In the genomic region with DNA sequence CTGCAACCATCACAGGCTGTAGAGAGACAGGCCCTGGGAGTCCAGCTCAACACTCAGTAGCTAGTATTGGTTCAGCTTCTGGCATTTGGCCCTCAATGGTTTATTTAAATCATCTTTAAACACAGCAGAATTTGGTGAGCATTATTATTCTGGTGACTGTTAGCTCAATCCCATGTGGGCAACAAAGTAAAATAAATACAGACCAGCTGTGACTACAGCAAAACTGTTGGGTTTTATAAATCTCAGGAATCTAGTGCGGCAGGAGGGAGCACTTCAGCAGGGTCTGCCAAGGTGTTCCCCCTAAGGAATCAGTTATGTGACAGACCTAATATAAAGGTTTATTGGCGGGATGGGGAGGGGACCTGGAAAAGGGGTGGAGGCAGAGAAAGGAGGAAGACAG, we compare ENCODE assay signal across 28 mouse cellular contexts. TPM values are rescaled to one million over a fixed set of nuclear protein-coding genes. Genes with fewer than 3 reads are reported as not detected.
"Had no signal": no experiment of that assay in that cellular context is flagged by ENCODE, and none has a peak within 500 bp of the region (broad histone marks: within the 10 kb centered on the region; RNA-seq: fewer than 3 reads in every experiment).

No protein-coding gene starts in this region.

- H3K36me3 ChIP-seq: embryonic facial prominence, embryonic 12.5 days; embryonic facial prominence, embryonic 13.5 days; embryonic facial prominence, embryonic 15.5 days; forebrain, embryonic 10.5 days; forebrain, embryonic 12.5 days; forebrain, embryonic 15.5 days had no signal

- H3K4me2 ChIP-seq: embryonic facial prominence, embryonic 12.5 days; embryonic facial prominence, embryonic 13.5 days; embryonic facial prominence, embryonic 15.5 days; forebrain, embryonic 12.5 days; forebrain, embryonic 13.5 days; forebrain, embryonic 15.5 days had no signal

- H3K9me3 ChIP-seq: embryonic facial prominence, embryonic 12.5 days; embryonic facial prominence, embryonic 13.5 days; embryonic facial prominence, embryonic 15.5 days; forebrain, embryonic 10.5 days; forebrain, embryonic 12.5 days; forebrain, embryonic 13.5 days; forebrain, embryonic 15.5 days had no signal

- H3K27ac ChIP-seq: embryonic facial prominence, embryonic 12.5 days; embryonic facial prominence, embryonic 13.5 days; embryonic facial prominence, embryonic 15.5 days; forebrain, embryonic 10.5 days; forebrain, embryonic 12.5 days; forebrain, embryonic 13.5 days; forebrain, embryonic 15.5 days; gastrocnemius, adult 2 months; heart, adult 2 months had no signal

- H3K4me1 ChIP-seq: embryonic facial prominence, embryonic 15.5 days; forebrain, embryonic 10.5 days; forebrain, embryonic 12.5 days; forebrain, embryonic 13.5 days; forebrain, embryonic 15.5 days had no signal

- H3K4me3 ChIP-seq: embryonic facial prominence, embryonic 12.5 days; embryonic facial prominence, embryonic 13.5 days; embryonic facial prominence, embryonic 15.5 days; erythroblast, embryonic 14.5 days; forebrain, embryonic 10.5 days; forebrain, embryonic 12.5 days; forebrain, embryonic 13.5 days; forebrain, embryonic 15.5 days; gastrocnemius, adult 2 months; heart, adult 2 months had no signal

- ATAC-seq: forebrain, embryonic 13.5 days; forebrain, embryonic 14.5 days; forebrain, embryonic 15.5 days; forebrain, embryonic 16.5 days; forebrain, postnatal 0 days had no signal

- H3K27me3 ChIP-seq: embryonic facial prominence, embryonic 12.5 days; embryonic facial prominence, embryonic 13.5 days; embryonic facial prominence, embryonic 15.5 days; forebrain, embryonic 12.5 days; forebrain, embryonic 13.5 days; forebrain, embryonic 15.5 days had no signal

- H3K9ac ChIP-seq: embryonic facial prominence, embryonic 12.5 days; embryonic facial prominence, embryonic 13.5 days; embryonic facial prominence, embryonic 15.5 days; forebrain, embryonic 12.5 days; forebrain, embryonic 13.5 days; forebrain, embryonic 15.5 days; forebrain, postnatal 0 days had no signal

- DNase-seq: cerebellum, adult 18-20 months; cerebellum, adult 2 months; cerebellum, adult 8-10 months; cerebellum, adult 9-10 months; cerebellum, adult 9-11 months; cerebellum, postnatal 10 days; cerebellum, postnatal 14 days; cerebellum, postnatal 25 days; cerebellum, postnatal 36 days; embryo, embryonic 11 days; forebrain, postnatal 0 days; gastrocnemius, adult 2 months; gastrocnemius, postnatal 10 days; gastrocnemius, postnatal 14 days; gastrocnemius, postnatal 25 days; gastrocnemius, postnatal 36 days; heart, adult 18-20 months; heart, adult 2 months had no signal

RNA-seq across cellular contexts. Expression of gene Cbr3, which starts 9.7 kb away (rescaled TPM):
- polyA plus RNA-seq: erythroblast, embryonic 14.5 days; forebrain, embryonic 13.5 days had no signal
